Mouse (Mus musculus) neural tube, postnatal 0 days (tissue): ENCODE data around the gene Sh3tc1. TPM values are rescaled to one million over a fixed set of nuclear protein-coding genes. Genes with fewer than 3 reads are reported as not detected.

Experiments used
- polyA plus RNA-seq: library from polyadenylated mRNA; unstranded; fragments of >200 nt; fragmentation: Nextera tagmentation; extraction: Ambion mirVana; gene quantifications from 2 replicates; pipeline ENCODE4 v1.2.1, GENCODE M21; 2015

Sh3tc1 gene
- 1.5 and 1.7 TPM in 2 replicates for polyA plus RNA-seq

GRCm38 (mm10) chr5:35739536-35740278 lies at the start of gene Sh3tc1:
TSS of gene Sh3tc1 (minus strand) at chr5:35739987.

DNA sequence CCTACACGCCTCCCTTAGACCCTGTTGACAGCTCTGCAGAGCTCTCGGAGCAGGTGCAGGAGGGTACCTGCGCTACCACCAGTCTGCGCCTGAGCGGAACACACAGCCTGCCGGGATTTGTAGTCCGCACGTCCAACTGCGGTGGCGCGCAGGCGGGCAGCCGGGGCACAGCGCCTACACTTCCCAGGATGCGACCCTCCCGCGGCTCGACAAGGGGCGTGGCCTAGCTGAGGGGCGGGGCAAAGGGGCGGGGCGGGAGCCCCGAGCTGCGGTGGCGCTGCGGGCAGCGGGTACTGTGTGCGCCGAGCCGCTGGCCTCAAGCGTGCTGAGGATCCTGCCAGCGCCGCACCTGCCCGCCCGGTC lies 17.8 kb upstream of the Sh3tc1 start, which contains the start of gene Ablim2:
TSS of gene Ablim2 (plus strand) at position 242 of the 363 bp plus-strand sequence.

DNA sequence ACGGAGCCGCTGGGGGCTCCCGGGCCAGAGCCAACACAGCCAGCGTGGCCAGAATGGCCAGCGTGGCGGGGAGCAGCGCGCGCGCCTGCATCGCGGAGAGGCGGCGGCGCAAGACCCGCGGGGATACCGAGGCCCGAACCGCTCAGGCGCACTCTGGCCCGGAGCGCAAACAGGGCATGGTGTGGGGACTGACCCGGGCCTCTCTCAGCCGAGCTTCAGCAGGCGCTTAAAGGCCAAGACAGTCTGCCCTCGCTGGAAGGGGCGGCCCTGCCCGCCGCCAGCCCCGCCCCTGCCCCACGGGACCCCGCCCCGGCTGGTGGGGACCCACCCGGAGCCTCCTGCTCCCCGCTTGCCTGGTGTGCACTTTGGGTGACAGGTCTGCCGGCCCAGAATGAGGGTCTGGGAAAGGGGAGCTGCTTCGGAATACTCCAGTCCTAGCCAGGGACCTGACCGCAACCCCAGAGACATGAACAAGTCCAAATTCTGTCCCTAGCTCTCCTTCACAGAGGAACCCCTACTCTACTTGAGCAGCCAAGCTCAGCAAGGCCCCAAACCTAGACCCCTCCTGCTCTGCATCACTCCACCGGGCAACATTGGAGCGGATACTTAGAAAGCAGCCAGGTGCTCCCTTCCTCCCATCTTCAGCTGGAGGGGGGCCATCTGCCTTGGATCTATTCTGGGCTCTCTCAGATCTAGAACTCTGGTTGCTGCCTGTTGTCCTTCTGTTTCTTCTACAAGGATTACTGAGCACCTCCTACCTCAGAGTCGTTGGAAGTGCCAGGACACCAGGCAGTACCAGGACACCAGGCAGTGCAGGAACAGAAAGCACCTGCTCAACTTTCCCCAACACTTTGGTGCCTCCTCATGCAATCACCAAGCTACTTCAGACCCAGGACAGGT lies 60.3 kb downstream of the Sh3tc1 start, which contains the start of gene Htra3:
TSS of gene Htra3 (minus strand) at position 527 of the 900 bp plus-strand sequence.

Other genes starting within 250 kb of the Sh3tc1 start
- 2.9 and 3.6 TPM in 2 replicates for gene Cpz, start 214.3 kb downstream of the Sh3tc1 start, polyA plus RNA-seq
- 3.8 and 4.8 TPM in 2 replicates for gene Trmt44, start 164.9 kb downstream of the Sh3tc1 start, polyA plus RNA-seq
- gene Acox3, start 156.9 kb downstream of the Sh3tc1 start, polyA plus RNA-seq, result 13.4 and 14.5 TPM in 2 replicates
- 25.6 and 29.3 TPM in 2 replicates for gene Htra3, start 60.2 kb downstream of the Sh3tc1 start, polyA plus RNA-seq
- 33.3 and 38.1 TPM in 2 replicates for gene Ablim2, start 17.9 kb upstream of the Sh3tc1 start, polyA plus RNA-seq
- 39.1 and 39.6 TPM in 2 replicates for gene Afap1, start 153.3 kb upstream of the Sh3tc1 start, polyA plus RNA-seq